Mouse (Mus musculus): ENCODE data around the gene Rps11. TPM values are rescaled to one million over a fixed set of nuclear protein-coding genes. Genes with fewer than 3 reads are reported as not detected.
"Not testable (repeated sequence)": the region's sequence is repeated elsewhere in the genome, so short reads cannot be mapped to it uniquely, and the experiment has no call there.

Gene Rps11
- polyA plus RNA-seq, 1 experiment = 2,217 TPM

DNA sequence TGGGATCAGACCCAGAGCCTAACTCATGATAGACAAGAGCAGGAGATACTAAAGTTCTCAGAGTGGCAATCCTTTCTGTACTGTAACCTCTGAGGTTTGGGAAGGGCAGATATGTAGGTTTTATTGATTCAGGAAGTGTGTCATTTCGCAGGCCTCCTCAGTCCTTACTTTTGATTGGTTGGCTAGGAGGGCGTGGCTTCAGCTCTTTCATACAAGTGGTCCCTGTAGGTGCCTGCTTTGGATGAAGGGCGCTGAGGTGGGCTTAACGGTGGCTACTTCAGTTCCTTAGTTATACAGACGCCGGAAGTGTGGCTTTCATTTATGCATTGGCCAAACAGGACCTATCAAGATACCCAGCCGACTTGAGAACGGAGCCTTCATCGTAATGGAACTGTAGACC is 31.4 kb upstream of the Rps11 start:
- H3K36me3 ChIP-seq (ENCODE audit: control insufficient read depth, insufficient read depth) = no peaks in the 10 kb centered on the region
- no peaks in the 10 kb centered on the region for H3K27me3 ChIP-seq (ENCODE audit: control insufficient read depth, insufficient read depth, insufficient read length)
- TF ChIP-seq TCF3 (IDR thresholded peaks at IDR 0.05; ENCODE audit: insufficient read length, low read depth) (no peak), E2F4 (IDR thresholded peaks at IDR 0.05; ENCODE audit: insufficient read depth) (no peak), MYOD1 (IDR thresholded peaks at IDR 0.05; ENCODE audit: control insufficient read depth in 1 of 3, insufficient read length in 2 of 3, low read depth in 2 of 3) (no peak), CEBPB (IDR thresholded peaks at IDR 0.05; ENCODE audit: insufficient read depth, poor library complexity, severe bottlenecking) (no peak), REST (IDR thresholded peaks at IDR 0.05; ENCODE audit: insufficient read depth, insufficient read length) (no peak), POLR2A (IDR thresholded peaks at IDR 0.05; ENCODE audit: insufficient read length, low read depth) (no peak), USF1 (IDR thresholded peaks at IDR 0.05; ENCODE audit: low read depth) (no peak), TCF12 (IDR thresholded peaks at IDR 0.05; ENCODE audit: insufficient read depth, poor library complexity, severe bottlenecking) (no peak), MAX (IDR thresholded peaks at IDR 0.05; ENCODE audit: low read depth) (no peak), POLR2AphosphoS2 (IDR thresholded peaks at IDR 0.05; ENCODE audit: insufficient read length, low read depth) (no peak), MYOG (IDR thresholded peaks at IDR 0.05; ENCODE audit: control insufficient read depth in 1 of 3, insufficient read depth in 1 of 3, insufficient read length in 2 of 3, low read depth in 2 of 3) (no peak), SRF (IDR thresholded peaks at IDR 0.05; ENCODE audit: control insufficient read depth, insufficient read length, low read depth) (no peak)
- no peak overlapping the region for H3K4me3 ChIP-seq
- H3K4me2 ChIP-seq (ENCODE audit: low read depth) = peak overlapping the region; percentile 64
- no peak overlapping the region for H3ac ChIP-seq (ENCODE audit: control insufficient read depth, insufficient read length)
- peaks cover 3% of the 10 kb centered on the region for H3K79me2 ChIP-seq (ENCODE audit: control insufficient read depth, insufficient read depth)

DNA sequence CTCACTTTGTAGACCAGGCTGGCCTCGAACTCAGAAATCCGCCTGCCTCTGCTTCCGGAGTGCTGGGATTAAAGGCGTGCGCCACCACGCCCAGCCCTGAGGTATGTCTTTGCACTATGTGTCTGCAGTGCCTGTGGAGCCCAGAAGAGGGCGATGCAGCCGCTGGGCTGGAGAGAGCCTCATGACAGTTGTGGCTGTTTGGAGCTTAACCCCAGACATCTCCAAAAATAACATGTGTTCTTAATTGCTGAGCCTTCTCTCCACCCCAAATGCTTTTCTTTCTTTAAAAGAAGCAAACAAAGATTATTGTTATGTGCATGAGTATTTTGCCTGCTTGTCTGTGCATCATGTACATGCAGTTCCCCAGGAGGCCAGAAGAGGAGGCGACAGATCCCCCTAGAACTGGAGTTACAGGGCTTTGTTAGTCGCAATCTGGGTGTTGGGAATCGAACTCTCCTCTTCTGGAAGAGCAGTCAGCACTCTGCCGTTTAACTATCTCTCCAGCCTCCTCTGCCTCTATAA is 30.8 kb upstream of the Rps11 start:
- peak overlapping the region; percentile 86 for H3K4me3 ChIP-seq

DNA sequence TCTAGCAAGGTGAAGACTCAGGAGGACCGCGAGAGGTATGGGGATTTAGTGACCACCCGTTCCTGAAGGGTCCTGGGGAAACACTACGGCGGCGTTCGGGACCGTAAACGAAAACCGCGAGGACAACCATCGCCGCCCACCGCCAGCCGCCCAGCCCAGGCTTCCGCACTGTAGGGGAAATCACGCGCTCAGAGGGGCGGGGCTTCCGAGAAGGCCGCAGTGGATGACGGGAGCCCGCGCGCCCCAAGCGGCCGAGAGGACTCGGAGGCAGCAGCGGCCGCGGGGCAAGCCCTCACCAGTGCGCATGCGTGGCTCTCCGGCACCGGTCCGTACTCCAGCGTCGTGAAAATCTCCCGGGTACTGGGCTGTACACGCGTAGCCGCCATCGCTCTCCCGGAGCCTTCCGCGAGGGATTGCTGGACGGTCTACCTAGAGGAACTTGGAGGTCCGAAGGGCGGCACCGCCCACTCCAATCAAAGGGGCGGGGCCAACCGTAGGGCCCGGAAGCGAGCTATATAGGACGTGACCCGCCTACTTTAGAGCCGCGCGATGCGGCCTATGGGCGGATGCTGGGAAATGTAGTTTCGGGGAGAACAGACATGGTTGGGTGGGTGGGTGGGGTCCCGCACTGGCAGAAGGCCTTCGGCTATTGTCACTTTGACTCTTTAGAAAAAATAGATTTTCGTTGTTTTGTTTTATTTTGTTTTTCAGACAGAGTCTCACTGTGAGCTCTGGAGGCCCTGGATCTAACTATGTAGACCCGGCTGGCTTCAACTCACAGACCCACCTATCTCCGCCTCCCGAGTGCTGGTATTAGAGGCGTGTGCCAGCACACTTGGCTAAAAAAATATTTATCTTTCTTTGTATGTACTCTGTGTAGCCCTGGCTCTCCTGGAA is 30.1 kb upstream of the Rps11 start, which contains the start of the genes Pih1d1 and Aldh16a1:
Gene Pih1d1 (plus strand): TSS at position 208 of the 897 bp plus-strand sequence.
Gene Aldh16a1 (minus strand): TSS at position 489 of the 897 bp plus-strand sequence.
- peak within 1 kb of the TSS; percentile 86 for H3K4me3 ChIP-seq
- no peaks in the 10 kb centered on the region for H3K36me3 ChIP-seq (ENCODE audit: control insufficient read depth, insufficient read depth)
- no peaks in the 10 kb centered on the region for H3K27me3 ChIP-seq (ENCODE audit: control insufficient read depth, insufficient read depth, insufficient read length)
- TF ChIP-seq TCF3 (IDR thresholded peaks at IDR 0.05; ENCODE audit: insufficient read length, low read depth) = no peak
- TF ChIP-seq USF1 (IDR thresholded peaks at IDR 0.05; ENCODE audit: low read depth) = peak; percentile 39
- TF ChIP-seq CEBPB (IDR thresholded peaks at IDR 0.05; ENCODE audit: insufficient read depth, poor library complexity, severe bottlenecking) = no peak
- no peak for TF ChIP-seq MYOD1 (IDR thresholded peaks at IDR 0.05; ENCODE audit: control insufficient read depth in 1 of 3, insufficient read length in 2 of 3, low read depth in 2 of 3)
- peak; percentile 94 for TF ChIP-seq SRF (IDR thresholded peaks at IDR 0.05; ENCODE audit: control insufficient read depth, insufficient read length, low read depth)
- TF ChIP-seq POLR2A (IDR thresholded peaks at IDR 0.05; ENCODE audit: insufficient read length, low read depth) = peak; percentile 90
- TF ChIP-seq TCF12 (IDR thresholded peaks at IDR 0.05; ENCODE audit: insufficient read depth, poor library complexity, severe bottlenecking) = no peak
- TF ChIP-seq REST (IDR thresholded peaks at IDR 0.05; ENCODE audit: insufficient read depth, insufficient read length) = no peak
- TF ChIP-seq E2F4 (IDR thresholded peaks at IDR 0.05; ENCODE audit: insufficient read depth) = peak; percentile 71
- TF ChIP-seq MYOG (IDR thresholded peaks at IDR 0.05; ENCODE audit: control insufficient read depth in 1 of 3, insufficient read depth in 1 of 3, insufficient read length in 2 of 3, low read depth in 2 of 3) = no peak
- TF ChIP-seq POLR2AphosphoS2 (IDR thresholded peaks at IDR 0.05; ENCODE audit: insufficient read length, low read depth) = peak; percentile 94
- TF ChIP-seq MAX (IDR thresholded peaks at IDR 0.05; ENCODE audit: low read depth) = no peak
- H3ac ChIP-seq (ENCODE audit: control insufficient read depth, insufficient read length) = peak within 1 kb of the TSS; percentile 20
- peak within 1 kb of the TSS; percentile 97 for H3K4me2 ChIP-seq (ENCODE audit: low read depth)
- H3K79me2 ChIP-seq (ENCODE audit: control insufficient read depth, insufficient read depth) = peaks cover 3% of the 10 kb centered on the region

More for the DNA sequence above, 30.8 kb upstream of the Rps11 start:
- TF ChIP-seq TCF3 (IDR thresholded peaks at IDR 0.05; ENCODE audit: insufficient read length, low read depth) (no peak), MYOG (IDR thresholded peaks at IDR 0.05; ENCODE audit: control insufficient read depth in 1 of 3, insufficient read depth in 1 of 3, insufficient read length in 2 of 3, low read depth in 2 of 3) (no peak), POLR2AphosphoS2 (IDR thresholded peaks at IDR 0.05; ENCODE audit: insufficient read length, low read depth) (no peak), SRF (IDR thresholded peaks at IDR 0.05; ENCODE audit: control insufficient read depth, insufficient read length, low read depth) (no peak), MAX (IDR thresholded peaks at IDR 0.05; ENCODE audit: low read depth) (no peak), CEBPB (IDR thresholded peaks at IDR 0.05; ENCODE audit: insufficient read depth, poor library complexity, severe bottlenecking) (no peak), TCF12 (IDR thresholded peaks at IDR 0.05; ENCODE audit: insufficient read depth, poor library complexity, severe bottlenecking) (no peak), MYOD1 (IDR thresholded peaks at IDR 0.05; ENCODE audit: control insufficient read depth in 1 of 3, insufficient read length in 2 of 3, low read depth in 2 of 3) (no peak), USF1 (IDR thresholded peaks at IDR 0.05; ENCODE audit: low read depth) (no peak), POLR2A (IDR thresholded peaks at IDR 0.05; ENCODE audit: insufficient read length, low read depth) (no peak), E2F4 (IDR thresholded peaks at IDR 0.05; ENCODE audit: insufficient read depth) (no peak), REST (IDR thresholded peaks at IDR 0.05; ENCODE audit: insufficient read depth, insufficient read length) (no peak)
- H3K79me2 ChIP-seq (ENCODE audit: control insufficient read depth, insufficient read depth) = peaks cover 3% of the 10 kb centered on the region
- peak overlapping the region; percentile 64 for H3K4me2 ChIP-seq (ENCODE audit: low read depth)
- H3ac ChIP-seq (ENCODE audit: control insufficient read depth, insufficient read length) = no peak overlapping the region
- H3K27me3 ChIP-seq (ENCODE audit: control insufficient read depth, insufficient read depth, insufficient read length) = no peaks in the 10 kb centered on the region
- no peaks in the 10 kb centered on the region for H3K36me3 ChIP-seq (ENCODE audit: control insufficient read depth, insufficient read depth)

DNA sequence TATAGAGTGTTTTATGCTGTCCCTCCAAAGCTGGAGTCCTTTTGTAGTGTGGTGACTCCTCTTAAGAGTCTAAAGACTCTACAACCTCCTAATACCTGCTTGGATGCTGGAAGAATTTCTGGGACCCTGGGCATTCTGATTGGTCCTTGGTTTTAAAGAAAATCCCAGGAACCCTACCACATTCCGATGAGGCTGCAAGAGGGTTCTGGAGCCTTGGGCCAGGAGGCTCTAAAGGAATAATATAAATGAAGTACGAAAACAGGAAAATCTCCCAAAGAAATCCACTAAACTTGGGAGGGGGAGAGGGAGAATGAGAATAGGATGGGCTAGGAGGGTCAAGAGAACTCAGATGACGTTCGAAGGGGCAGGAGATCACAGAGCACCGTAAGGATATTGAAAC is 29.3 kb upstream of the Rps11 start:
- H3K79me2 ChIP-seq (ENCODE audit: control insufficient read depth, insufficient read depth) = peaks cover 3% of the 10 kb centered on the region
- no peaks in the 10 kb centered on the region for H3K36me3 ChIP-seq (ENCODE audit: control insufficient read depth, insufficient read depth)
- peak overlapping the region; percentile 20 for H3ac ChIP-seq (ENCODE audit: control insufficient read depth, insufficient read length)
- H3K4me3 ChIP-seq = peak overlapping the region; percentile 86
- TF ChIP-seq MYOG (IDR thresholded peaks at IDR 0.05; ENCODE audit: control insufficient read depth in 1 of 3, insufficient read depth in 1 of 3, insufficient read length in 2 of 3, low read depth in 2 of 3) (no peak), MYOD1 (IDR thresholded peaks at IDR 0.05; ENCODE audit: control insufficient read depth in 1 of 3, insufficient read length in 2 of 3, low read depth in 2 of 3) (no peak), POLR2AphosphoS2 (IDR thresholded peaks at IDR 0.05; ENCODE audit: insufficient read length, low read depth) (no peak), TCF12 (IDR thresholded peaks at IDR 0.05; ENCODE audit: insufficient read depth, poor library complexity, severe bottlenecking) (no peak)
- no peaks in the 10 kb centered on the region for H3K27me3 ChIP-seq (ENCODE audit: control insufficient read depth, insufficient read depth, insufficient read length)
- H3K4me2 ChIP-seq (ENCODE audit: low read depth) = peak overlapping the region; percentile 97

DNA sequence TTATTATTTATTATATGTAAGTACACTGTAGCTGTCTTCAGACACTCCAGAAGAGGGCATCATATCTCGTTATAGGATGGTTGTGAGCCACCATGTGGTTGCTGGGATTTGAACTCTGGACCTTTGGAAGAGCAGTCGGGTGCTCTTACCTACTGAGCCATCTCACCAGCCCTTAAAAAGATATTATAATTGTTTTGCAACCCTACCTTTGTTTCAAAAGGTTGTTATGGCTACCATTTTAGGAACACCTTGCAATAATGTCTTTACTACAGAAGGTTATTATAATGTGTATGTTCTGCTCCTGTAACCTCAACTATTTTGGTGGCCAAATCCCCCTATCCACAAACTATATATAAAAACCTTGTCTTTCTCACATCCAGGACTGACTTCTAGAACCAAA is 28.8 kb upstream of the Rps11 start:
- not testable (repeated sequence) for H3K79me2 ChIP-seq (ENCODE audit: control insufficient read depth, insufficient read depth); H3K36me3 ChIP-seq (ENCODE audit: control insufficient read depth, insufficient read depth); H3ac ChIP-seq (ENCODE audit: control insufficient read depth, insufficient read length); H3K27me3 ChIP-seq (ENCODE audit: control insufficient read depth, insufficient read depth, insufficient read length)
- Histone ChIP-seq H3K4me3 (peak overlapping the region; percentile 86), H3K4me2 (ENCODE audit: low read depth) (peak overlapping the region; percentile 97)

Measured in myocyte (in vitro differentiated cells).